Mouse (Mus musculus) retina, embryonic 14.5 days (tissue): Measurements from ENCODE around the gene Gm11444.

Experiments used
- DNase-seq: peaks from one replicate; pipeline ENCODE4 v3.0.0-alpha.2; 2015; ENCODE audit warnings: low spot score

Gene Gm11444

GRCm38 (mm10) chr11:85857997-85858698 lies 8.0 kb upstream of the Gm11444 start:
- DNase-seq, result peak; percentile 35

DNA sequence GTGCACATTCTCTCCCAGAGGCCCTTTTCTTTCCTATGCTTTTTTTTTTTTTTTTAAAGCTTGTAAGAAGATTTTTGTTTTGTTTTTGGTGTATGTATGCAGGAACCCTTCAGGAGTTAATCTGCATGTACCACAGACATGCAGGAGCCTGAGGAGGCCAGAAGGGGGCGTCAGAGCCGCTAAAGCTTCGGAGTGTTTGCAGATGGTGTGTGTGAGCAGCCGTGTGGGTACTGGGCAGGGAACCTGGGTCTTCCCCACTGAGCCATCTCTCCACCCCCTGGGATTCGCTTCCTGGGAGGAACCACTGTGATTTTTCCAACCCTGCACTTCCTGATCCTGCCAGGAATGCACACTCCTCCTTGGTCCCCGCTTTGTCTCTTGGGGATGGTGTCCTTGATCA lies 625 bp upstream of the Gm11444 start:
- peak; percentile 64 for DNase-seq

GRCm38 (mm10) chr11:85849037-85849436 lies 1.1 kb downstream of the Gm11444 start:
- DNase-seq, result peak; percentile 94

GRCm38 (mm10) chr11:85846509-85846908 lies 3.6 kb downstream of the Gm11444 start:
- DNase-seq, result no peak

DNA sequence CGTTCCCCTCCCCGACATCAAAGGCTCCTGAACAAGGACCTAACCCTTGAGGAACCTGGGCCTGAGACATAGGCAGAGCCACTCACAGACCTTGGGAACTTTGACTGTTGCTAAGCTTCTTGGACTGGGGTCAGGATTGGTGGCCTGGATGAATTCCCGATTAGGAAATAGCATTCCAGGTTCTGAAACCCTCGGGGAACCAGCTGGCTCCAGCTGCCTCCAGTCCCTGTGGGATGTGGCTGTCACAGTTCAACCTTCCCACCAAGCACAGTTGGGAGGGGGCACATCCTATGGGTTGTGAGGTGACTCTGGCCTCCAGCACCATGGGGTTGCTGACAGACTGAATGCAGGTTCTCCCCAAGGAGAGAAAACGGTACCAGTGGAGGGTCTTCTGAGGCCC lies 4.2 kb downstream of the Gm11444 start:
- peak; percentile 29 for DNase-seq

DNA sequence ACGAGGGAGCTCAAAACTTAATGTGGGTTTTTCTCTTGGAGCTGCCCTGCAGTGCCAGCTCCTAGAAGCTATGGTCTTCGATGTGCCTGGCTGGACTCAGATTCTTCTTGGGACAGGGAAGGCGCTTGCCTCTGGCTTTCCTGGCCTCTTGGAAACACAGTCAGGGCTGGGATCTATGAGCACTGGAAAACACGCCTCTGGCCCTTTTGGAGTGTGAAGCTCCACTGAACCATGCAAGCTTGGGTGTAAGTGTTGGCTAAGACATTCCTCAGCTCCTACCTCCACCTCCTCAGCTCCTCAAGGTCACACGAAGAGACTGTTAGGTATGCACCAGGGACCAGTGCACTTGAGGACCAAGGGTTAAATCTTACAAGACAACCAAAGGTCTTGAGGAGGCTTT lies 5.2 kb downstream of the Gm11444 start:
- DNase-seq, result no peak

DNA sequence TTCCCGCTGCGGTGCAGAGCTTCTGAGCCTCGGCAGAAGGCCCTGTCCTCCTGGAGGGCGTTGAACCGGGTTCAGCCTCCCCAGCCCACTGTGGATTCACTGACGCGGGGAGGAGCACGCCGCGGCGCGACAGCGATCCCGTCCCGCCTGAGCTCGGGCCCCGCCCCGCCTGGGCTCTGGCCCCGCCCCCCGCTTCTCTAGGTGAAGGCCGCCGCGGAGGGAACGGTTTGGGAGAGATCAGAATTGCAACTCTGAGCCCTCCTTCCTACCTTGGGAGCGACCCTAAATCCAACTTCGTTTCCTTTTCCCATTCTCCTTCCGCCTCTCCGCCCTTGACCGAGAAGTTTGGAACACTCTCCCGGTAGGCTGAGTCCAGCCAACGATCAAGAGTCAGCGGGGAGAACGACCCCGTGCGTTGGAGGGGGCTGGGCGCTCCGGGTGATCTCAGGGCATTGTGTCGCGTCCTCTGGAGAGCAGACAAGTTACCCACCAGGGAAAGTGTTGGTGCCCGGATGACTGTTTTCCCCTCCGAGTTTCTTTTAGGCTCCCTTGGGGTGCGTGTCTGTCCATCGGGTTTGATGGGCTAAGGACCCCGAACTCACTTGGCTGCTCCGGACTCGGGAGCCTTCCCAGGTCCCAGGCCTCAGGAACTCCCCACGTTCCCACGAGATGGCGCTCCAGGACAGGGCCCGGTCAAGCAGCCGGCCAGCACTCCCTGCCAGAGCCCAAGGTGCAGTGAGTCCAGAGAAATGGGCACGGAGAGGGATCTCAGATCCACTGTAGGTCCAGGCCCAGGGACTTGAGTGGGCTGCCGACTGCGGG lies 5.8 kb downstream of the Gm11444 start:
- peak; percentile 94 for DNase-seq

GRCm38 (mm10) chr11:85843347-85843692 lies 6.8 kb downstream of the Gm11444 start:
- peak; percentile 97 for DNase-seq

GRCm38 (mm10) chr11:85842596-85843346 lies 7.4 kb downstream of the Gm11444 start:
- no peak for DNase-seq

DNA sequence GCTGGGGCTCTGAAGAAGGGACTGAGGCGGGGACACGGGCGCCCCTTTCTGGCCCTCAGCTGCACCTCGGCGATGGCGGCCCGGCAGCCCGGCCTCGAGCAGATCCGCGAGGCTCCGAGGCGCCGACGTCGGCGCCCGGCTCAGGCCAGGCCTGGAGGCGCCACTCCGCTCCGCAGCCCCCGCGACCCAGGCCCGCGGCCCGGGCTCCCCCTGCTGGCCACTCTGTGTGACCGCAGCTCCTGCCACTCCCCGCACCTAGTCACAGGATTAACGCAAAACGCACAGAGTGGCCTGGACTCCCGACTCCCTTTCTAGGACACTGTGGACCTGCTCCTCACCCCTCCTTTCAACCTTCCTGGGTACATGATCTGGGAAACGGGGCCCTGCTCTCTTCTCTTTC lies 8.2 kb downstream of the Gm11444 start:
- DNase-seq, result peak; percentile 91

DNA sequence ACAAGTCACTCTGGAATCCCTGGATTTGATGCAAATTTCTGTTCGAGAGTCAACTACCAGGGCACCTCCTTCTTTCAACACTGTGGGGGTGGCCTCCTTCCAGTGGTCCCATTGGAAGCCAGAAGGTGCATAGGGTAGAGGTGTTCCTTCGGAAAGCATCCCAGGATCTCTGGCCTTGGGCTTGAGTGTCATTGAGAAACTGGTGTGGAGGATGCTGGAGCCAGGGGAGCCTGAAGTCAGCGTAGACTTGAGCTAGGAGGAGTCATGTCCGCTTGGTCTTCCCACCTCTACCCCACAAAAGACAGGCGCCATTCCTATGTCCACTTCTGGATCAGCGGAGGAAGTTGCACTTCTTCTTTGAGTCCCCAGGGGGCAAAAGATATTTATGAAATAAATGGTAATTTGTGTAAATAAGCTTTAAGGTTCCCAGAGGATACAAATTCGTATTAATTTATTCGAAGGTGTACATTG lies 8.9 kb downstream of the Gm11444 start:
- DNase-seq, result peak; percentile 71

DNA sequence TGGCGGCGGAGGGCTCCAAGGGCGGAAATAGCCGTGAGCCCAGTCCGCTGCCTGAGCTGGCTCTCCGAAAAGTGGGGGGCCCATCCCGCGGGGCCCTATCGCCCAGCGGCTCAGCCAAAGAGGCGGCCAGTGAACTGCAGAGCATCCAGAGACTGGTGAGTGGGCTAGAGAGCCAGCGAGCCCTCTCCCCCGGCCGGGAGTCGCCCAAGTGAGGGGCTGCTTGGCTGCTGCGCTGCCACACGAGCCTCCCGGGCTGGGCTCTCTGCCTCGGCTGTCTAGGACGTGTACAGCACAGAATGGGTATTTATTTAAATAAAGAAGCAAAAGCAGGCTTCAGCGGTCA lies 9.4 kb downstream of the Gm11444 start:
- no peak for DNase-seq

DNA sequence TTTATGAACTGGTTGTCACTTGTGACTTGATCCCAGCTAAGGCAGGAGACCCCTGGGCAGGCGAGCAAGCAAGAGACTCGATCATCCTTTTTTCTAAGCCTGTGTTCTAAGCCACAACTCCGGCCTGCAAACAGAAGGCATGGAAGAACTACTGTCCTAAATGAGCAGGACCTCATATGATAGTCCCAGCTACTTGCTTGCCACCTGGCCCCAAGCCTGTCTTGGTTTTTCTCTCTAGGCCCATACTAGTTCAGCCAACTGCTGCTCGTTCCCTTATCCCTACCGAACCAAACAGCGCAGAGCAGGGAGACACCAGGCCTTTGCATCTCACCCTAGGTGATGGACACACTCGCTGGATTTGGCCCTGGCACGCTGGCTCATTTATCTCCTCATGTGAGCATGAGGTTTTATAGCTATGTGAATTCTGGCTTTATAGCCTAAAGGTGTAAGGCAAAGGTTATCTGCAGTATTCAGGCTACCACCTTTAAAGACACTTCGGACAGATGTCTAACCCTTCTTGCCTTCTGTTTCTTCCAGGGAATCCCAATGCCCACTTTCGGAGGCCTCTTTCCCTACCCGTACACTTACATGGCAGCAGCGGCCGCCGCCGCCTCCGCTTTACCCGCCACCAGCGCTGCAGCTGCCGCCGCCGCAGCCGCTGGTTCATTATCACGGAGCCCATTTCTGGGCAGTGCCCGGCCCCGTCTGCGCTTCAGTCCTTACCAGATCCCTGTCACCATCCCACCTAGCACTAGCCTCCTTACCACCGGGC lies 9.9 kb downstream of the Gm11444 start:
- peak; percentile 58 for DNase-seq

GRCm38 (mm10) chr11:85839258-85840030 lies 10.7 kb downstream of the Gm11444 start:
- peak; percentile 34 for DNase-seq

DNA sequence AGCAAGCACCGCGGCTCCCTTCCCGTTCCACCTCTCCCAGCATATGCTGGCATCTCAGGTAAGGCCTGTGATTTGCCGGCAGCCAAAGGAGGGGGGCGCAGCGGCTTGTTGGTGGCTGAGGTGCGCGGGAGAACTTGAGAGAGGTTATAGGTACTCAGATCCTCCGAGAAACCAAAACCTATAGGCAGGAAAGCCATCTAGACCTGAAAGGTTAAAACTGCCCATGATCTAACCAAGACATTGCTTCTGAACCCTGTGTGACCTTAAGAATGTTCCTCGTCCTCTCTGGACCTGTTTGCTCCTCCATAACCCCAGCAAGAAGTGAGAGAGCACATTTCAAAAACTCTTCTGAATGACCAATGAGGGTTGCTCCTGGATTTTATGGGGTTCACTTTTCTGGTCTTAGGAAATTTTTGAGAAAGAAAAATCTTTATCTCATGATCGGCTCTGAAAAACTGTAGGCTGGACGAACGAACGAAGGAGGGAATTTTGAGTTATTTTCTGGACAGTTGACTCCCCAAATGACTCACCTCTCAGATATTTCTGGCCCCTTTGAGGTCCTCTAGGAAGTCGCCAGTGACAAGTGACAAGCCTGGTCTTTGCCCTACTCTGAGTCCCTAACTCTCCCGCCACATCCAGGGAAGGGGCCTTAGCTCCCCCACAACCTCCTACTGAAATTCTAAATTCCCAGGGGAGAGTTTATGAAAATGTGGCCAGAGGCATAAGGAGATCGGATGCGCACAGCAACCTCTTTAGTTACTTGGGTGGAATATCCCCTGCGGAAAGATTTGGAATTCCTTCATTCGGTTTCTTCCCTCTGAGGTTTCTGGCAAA lies 11.5 kb downstream of the Gm11444 start:
- DNase-seq, result peak; percentile 35

DNA sequence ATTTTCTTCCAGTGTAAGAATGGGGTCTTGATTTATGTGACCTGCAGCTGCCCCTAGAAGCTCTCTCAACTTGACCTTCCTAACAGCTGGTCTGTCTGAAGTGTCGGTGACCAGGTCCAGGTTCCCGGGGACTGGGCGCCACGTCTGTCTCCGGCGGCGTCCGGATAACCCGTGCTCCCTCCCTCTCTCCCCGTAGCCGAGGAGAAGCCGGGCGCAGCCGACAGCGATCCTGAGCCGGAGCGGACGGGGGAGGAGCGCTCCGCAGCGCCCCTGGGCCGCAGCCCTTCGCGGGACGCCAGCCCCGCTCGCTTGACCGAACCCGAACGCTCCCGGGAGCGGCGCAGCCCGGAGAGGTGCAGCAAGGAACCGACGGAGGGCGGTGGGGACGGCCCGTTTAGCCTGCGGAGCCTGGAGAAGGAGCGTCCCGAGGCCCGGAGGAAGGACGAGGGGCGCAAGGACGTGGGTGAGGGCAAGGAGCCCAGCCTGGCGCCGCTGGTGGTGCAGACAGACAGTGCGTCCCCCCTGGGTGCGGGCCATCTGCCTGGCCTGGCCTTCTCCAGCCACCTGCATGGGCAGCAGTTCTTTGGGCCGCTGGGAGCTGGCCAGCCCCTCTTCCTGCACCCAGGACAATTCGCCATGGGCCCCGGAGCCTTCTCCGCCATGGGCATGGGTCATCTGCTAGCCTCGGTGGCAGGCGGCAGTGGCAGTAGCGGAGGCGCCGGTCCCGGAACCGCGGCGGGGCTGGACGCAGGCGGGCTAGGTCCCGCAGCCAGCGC lies 12.3 kb downstream of the Gm11444 start:
- peak; percentile 53 for DNase-seq

DNA sequence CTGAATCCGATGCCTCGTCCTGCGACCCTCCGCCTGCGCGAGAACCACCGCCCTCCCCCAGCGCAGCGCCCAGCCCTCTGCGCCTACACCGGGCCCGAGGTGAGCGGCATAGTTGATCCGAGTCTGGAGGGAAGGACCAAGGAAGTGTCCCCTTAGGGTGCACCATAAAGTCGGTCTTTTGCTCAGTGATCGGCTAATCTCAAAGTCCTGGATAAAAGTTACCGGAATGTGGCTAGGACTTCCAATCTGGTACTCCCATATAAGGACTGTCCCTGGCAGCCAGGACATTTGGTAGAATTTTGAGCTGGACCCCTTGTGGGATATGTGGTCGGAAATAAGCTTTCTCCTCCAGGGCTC lies 12.9 kb downstream of the Gm11444 start:
- peak; percentile 53 for DNase-seq

DNA sequence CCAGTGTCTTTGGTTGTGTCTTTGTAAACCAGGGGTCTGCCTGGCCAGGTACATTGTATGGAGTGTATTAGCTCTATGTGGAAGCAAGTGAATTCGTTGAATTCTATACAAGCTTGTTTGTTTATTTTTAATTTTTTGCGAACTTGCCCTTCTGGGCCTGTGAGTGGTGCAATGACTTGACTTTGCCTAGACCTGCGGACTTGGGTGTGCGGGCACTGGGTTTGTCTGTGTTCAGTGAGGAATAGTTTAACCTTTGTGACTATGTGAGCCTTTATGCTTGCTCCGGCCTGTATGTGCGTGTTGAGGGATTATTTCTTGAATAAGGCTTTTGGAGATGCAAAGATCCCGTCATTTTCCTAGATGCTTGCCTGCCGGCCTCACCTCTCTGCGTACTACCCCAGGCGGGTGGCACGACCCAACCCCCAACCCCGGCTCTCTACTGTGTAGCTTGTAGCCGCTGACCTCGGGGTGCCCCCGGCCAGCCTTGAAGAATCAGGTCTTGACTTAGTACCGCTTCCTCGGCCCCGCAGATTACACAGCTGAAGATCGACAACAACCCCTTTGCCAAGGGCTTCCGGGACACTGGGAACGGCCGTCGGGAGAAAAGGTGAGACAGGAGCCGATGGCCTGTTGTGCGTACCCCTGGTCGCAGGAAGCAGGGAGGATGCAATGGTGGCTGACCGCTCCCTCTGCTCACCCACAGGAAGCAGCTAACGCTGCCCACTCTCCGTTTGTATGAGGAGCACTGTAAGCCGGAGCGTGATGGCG lies 13.4 kb downstream of the Gm11444 start:
- DNase-seq, result peak; percentile 45
